Comparison of ENCODE assay signal across 8 mouse cellular contexts in the genomic region with DNA sequence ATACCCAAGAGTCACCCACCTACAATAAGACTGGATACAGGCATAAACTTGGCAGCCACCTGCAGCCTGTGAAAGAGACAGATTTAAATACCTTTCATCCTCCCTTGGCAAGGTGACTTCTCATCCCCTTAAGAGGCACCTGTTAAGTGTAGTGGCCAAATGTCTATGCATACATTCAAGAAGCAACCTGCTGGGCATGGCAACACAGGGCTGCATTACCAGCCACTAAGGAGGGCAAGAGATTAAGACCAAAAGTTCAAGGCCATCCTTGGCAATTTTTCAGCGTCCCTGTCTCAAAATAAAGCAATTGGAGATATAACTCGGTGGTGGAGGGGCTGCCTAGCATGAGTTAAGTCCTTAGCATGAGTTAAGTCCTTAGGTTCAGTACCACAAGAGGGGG. TPM values are rescaled to one million over a fixed set of nuclear protein-coding genes. Genes with fewer than 3 reads are reported as not detected.
DNase-seq lines count a peak whose midpoint lies in the region; ATAC-seq and TF ChIP-seq lines count a peak whose summit lies in the region.

No protein-coding gene starts in this region.

- H3K79me2 ChIP-seq in myocyte (ENCODE audit: control insufficient read depth, insufficient read depth): peaks cover 55% of the 10 kb centered on the region

- ATAC-seq in kidney, embryonic 16.5 days (ENCODE audit: low FRiP score, low TSS enrichment): no peak
- no peak for ATAC-seq in embryonic facial prominence, embryonic 12.5 days (ENCODE audit: insufficient number of reproducible peaks, insufficient read depth, low FRiP score, low TSS enrichment)
- ATAC-seq in intestine, embryonic 14.5 days (replicated peaks; ENCODE audit: low FRiP score, low TSS enrichment, low read depth): no peak

- H3K4me2 ChIP-seq in kidney, embryonic 16.5 days (replicated peaks; ENCODE audit: low read depth, low read length): peak overlapping the region; percentile 90
- peak overlapping the region; percentile 96 for H3K4me2 ChIP-seq in embryonic facial prominence, embryonic 12.5 days (replicated peaks)
- H3K4me2 ChIP-seq in intestine, embryonic 14.5 days (ENCODE audit: low read length): peak overlapping the region; percentile 93
- peak overlapping the region; percentile 79 for H3K4me2 ChIP-seq in myocyte (ENCODE audit: low read depth)

- TF ChIP-seq CTCF in thymus, adult 2 months (IDR thresholded peaks at IDR 0.05; ENCODE audit: borderline replicate concordance, control insufficient read depth, extremely low read depth, insufficient read depth, low read length, poor library complexity): no peak

- peak overlapping the region; percentile 80 for H3K4me3 ChIP-seq in kidney, embryonic 16.5 days (ENCODE audit: low read length)
- H3K4me3 ChIP-seq in embryonic facial prominence, embryonic 12.5 days: peak overlapping the region; percentile 80
- H3K4me3 ChIP-seq in intestine, embryonic 14.5 days (ENCODE audit: low read depth, low read length): peak overlapping the region; percentile 81
- peak overlapping the region; percentile 87 for H3K4me3 ChIP-seq in myocyte
- H3K4me3 ChIP-seq in thymus, adult 2 months (ENCODE audit: control insufficient read depth, insufficient read depth, low read length): no peak overlapping the region

- 13% methylated on average over 2 of the region's 2 CpGs for WGBS in kidney, embryonic 16.5 days
- WGBS in embryonic facial prominence, embryonic 12.5 days: 21% methylated on average over 2 of the region's 2 CpGs
- 21% methylated on average over 2 of the region's 2 CpGs for WGBS in intestine, embryonic 14.5 days
- WGBS in thymus, adult 2 months: 18% methylated on average over 2 of the region's 2 CpGs

- H3K4me1 ChIP-seq in kidney, embryonic 16.5 days (ENCODE audit: insufficient read depth, low read length): peaks cover 21% of the 10 kb centered on the region
- H3K4me1 ChIP-seq in embryonic facial prominence, embryonic 12.5 days: peaks cover 17% of the 10 kb centered on the region
- H3K4me1 ChIP-seq in intestine, embryonic 14.5 days (replicated peaks; ENCODE audit: control insufficient read depth, insufficient read depth, low read length): peaks cover 18% of the 10 kb centered on the region
- H3K4me1 ChIP-seq in thymus, adult 2 months (replicated peaks; ENCODE audit: control insufficient read depth, insufficient read depth, low read length): peaks cover 9% of the 10 kb centered on the region

- TF ChIP-seq POLR2A in myocyte (IDR thresholded peaks at IDR 0.05; ENCODE audit: insufficient read length, low read depth): no peak
- TF ChIP-seq POLR2A in thymus, adult 2 months (IDR thresholded peaks at IDR 0.05; ENCODE audit: control insufficient read depth, extremely low read depth, insufficient read depth, low read length, poor library complexity): no peak

- peaks cover 58% of the 10 kb centered on the region for H3K36me3 ChIP-seq in kidney, embryonic 16.5 days (ENCODE audit: insufficient read depth, low read length)
- peaks cover 68% of the 10 kb centered on the region for H3K36me3 ChIP-seq in embryonic facial prominence, embryonic 12.5 days
- peaks cover 57% of the 10 kb centered on the region for H3K36me3 ChIP-seq in intestine, embryonic 14.5 days (ENCODE audit: control insufficient read depth, insufficient read depth, low read length)
- H3K36me3 ChIP-seq in myocyte (ENCODE audit: control insufficient read depth, insufficient read depth): peaks cover 34% of the 10 kb centered on the region
- H3K36me3 ChIP-seq in thymus, adult 2 months (ENCODE audit: control insufficient read depth, insufficient read depth, low read length): peaks cover 30% of the 10 kb centered on the region

- no peaks in the 10 kb centered on the region for H3K27me3 ChIP-seq in kidney, embryonic 16.5 days (ENCODE audit: insufficient read depth, low read length)
- H3K27me3 ChIP-seq in embryonic facial prominence, embryonic 12.5 days: no peaks in the 10 kb centered on the region
- no peaks in the 10 kb centered on the region for H3K27me3 ChIP-seq in intestine, embryonic 14.5 days (replicated peaks; ENCODE audit: control insufficient read depth, insufficient read depth, low read length)
- no peaks in the 10 kb centered on the region for H3K27me3 ChIP-seq in myocyte (ENCODE audit: control insufficient read depth, insufficient read depth, insufficient read length)
- H3K27me3 ChIP-seq in thymus, adult 2 months (ENCODE audit: control insufficient read depth, insufficient read depth, low read length): no peaks in the 10 kb centered on the region

- H3K27ac ChIP-seq in kidney, embryonic 16.5 days (ENCODE audit: low read length): peak overlapping the region; percentile 83; the same call in 1 of the 2 replicates
- H3K27ac ChIP-seq in embryonic facial prominence, embryonic 12.5 days: no peak overlapping the region
- H3K27ac ChIP-seq in intestine, embryonic 14.5 days (ENCODE audit: low read depth): peak overlapping the region; percentile 73; the same call in 1 of the 2 replicates
- no peak overlapping the region for H3K27ac ChIP-seq in thymus, adult 2 months (ENCODE audit: control insufficient read depth, insufficient read depth, low read length)

- H3ac ChIP-seq in myocyte (ENCODE audit: control insufficient read depth, insufficient read length): peak overlapping the region; percentile 49

- H3K9me3 ChIP-seq in kidney, embryonic 16.5 days (ENCODE audit: low read length): no peaks in the 10 kb centered on the region
- H3K9me3 ChIP-seq in embryonic facial prominence, embryonic 12.5 days: no peaks in the 10 kb centered on the region
- no peaks in the 10 kb centered on the region for H3K9me3 ChIP-seq in intestine, embryonic 14.5 days (ENCODE audit: control insufficient read depth, low read length)

- peak overlapping the region; percentile 79 for H3K9ac ChIP-seq in kidney, embryonic 16.5 days (replicated peaks; ENCODE audit: low read length)
- peak overlapping the region; percentile 73 for H3K9ac ChIP-seq in embryonic facial prominence, embryonic 12.5 days
- H3K9ac ChIP-seq in intestine, embryonic 14.5 days (ENCODE audit: low read length): peak overlapping the region; percentile 82

- no peak for DNase-seq in kidney, adult 9 months
- DNase-seq in intestine, embryonic 14.5 days (ENCODE audit: low spot score): no peak
- no peak for DNase-seq in ovary, adult 18-20 months (ENCODE audit: low spot score)
- DNase-seq in thymus, adult 2 months: no peak
- DNase-seq in adrenal gland, adult 8-10 months: no peak

TF ChIP-seq in myocyte, 11 proteins besides CTCF, POLR2A, EP300 and RAD21 (continues in another document):
- TF ChIP-seq MAX (IDR thresholded peaks at IDR 0.05; ENCODE audit: low read depth): no peak
- TF ChIP-seq POLR2AphosphoS2 (IDR thresholded peaks at IDR 0.05; ENCODE audit: insufficient read length, low read depth): no peak
- TF ChIP-seq E2F4 (IDR thresholded peaks at IDR 0.05; ENCODE audit: insufficient read depth): no peak
- no peak for TF ChIP-seq CEBPB (IDR thresholded peaks at IDR 0.05; ENCODE audit: insufficient read depth, poor library complexity, severe bottlenecking)
- TF ChIP-seq MYOD1 (IDR thresholded peaks at IDR 0.05; ENCODE audit: control insufficient read depth in 1 of 3, insufficient read length in 2 of 3, low read depth in 2 of 3): no peak
- no peak for TF ChIP-seq TCF12 (IDR thresholded peaks at IDR 0.05; ENCODE audit: insufficient read depth, poor library complexity, severe bottlenecking)
- no peak for TF ChIP-seq MYOG (IDR thresholded peaks at IDR 0.05; ENCODE audit: control insufficient read depth in 1 of 3, insufficient read depth in 1 of 3, insufficient read length in 2 of 3, low read depth in 2 of 3)

RNA-seq across cellular contexts. Expression of a gene that starts 1.1 kb away (rescaled TPM):
- 60.5 and 60.7 TPM in 2 replicates for polyA plus RNA-seq in kidney, embryonic 16.5 days (2015; fragmentation: Nextera tagmentation; extraction: Ambion mirVana)
- polyA plus RNA-seq in embryonic facial prominence, embryonic 12.5 days (2016; fragmentation: Nextera tagmentation; extraction: Ambion mirVana): 63.3 and 67.0 TPM in 2 replicates
- polyA plus RNA-seq in intestine, embryonic 14.5 days (2014; fragmentation: Nextera tagmentation; extraction: Ambion mirVana): 65.1 and 69.9 TPM in 2 replicates
- 36.1 TPM for polyA plus RNA-seq in myocyte (2012; fragmentation: generic; extraction: Trizol)
- 23.7 and 25.3 TPM in 2 replicates for polyA plus RNA-seq in thymus, adult 2 months (2012; rRNA removed)
- total RNA-seq in adrenal gland, adult 8-10 months (2022): 10 to 100 TPM; 42.3 to 82.3 (median 59.1) TPM

RNA-seq across cellular contexts. Expression of a gene that starts 1.2 kb away (rescaled TPM):
- polyA plus RNA-seq in kidney, embryonic 16.5 days (2015; fragmentation: Nextera tagmentation; extraction: Ambion mirVana): 312 and 314 TPM in 2 replicates
- polyA plus RNA-seq in embryonic facial prominence, embryonic 12.5 days (2016; fragmentation: Nextera tagmentation; extraction: Ambion mirVana): 315 and 316 TPM in 2 replicates
- polyA plus RNA-seq in intestine, embryonic 14.5 days (2014; fragmentation: Nextera tagmentation; extraction: Ambion mirVana): 248 and 256 TPM in 2 replicates
- 305 TPM for polyA plus RNA-seq in myocyte (2012; fragmentation: generic; extraction: Trizol)
- polyA plus RNA-seq in thymus, adult 2 months (2012; rRNA removed): 53.9 and 56.1 TPM in 2 replicates
- total RNA-seq in adrenal gland, adult 8-10 months (2022): 100 to 1,000 TPM; 151 to 166 (median 154) TPM

RNA-seq across cellular contexts. Expression of a gene that starts 18.0 kb away (rescaled TPM):
- 55.0 and 59.0 TPM in 2 replicates for polyA plus RNA-seq in kidney, embryonic 16.5 days (2015; fragmentation: Nextera tagmentation; extraction: Ambion mirVana)
- 71.5 and 75.1 TPM in 2 replicates for polyA plus RNA-seq in embryonic facial prominence, embryonic 12.5 days (2016; fragmentation: Nextera tagmentation; extraction: Ambion mirVana)
- 64.4 and 72.4 TPM in 2 replicates for polyA plus RNA-seq in intestine, embryonic 14.5 days (2014; fragmentation: Nextera tagmentation; extraction: Ambion mirVana)
- 42.9 TPM for polyA plus RNA-seq in myocyte (2012; fragmentation: generic; extraction: Trizol)
- polyA plus RNA-seq in thymus, adult 2 months (2012; rRNA removed): 552 and 570 TPM in 2 replicates
- total RNA-seq in adrenal gland, adult 8-10 months (2022): 10 to 100 TPM; 74.0 to 91.9 (median 85.8) TPM

RNA-seq across cellular contexts. Expression of a gene that starts 21.7 kb away (rescaled TPM):
- polyA plus RNA-seq in kidney, embryonic 16.5 days (2015; fragmentation: Nextera tagmentation; extraction: Ambion mirVana): 0.81 and 1.0 TPM in 2 replicates
- polyA plus RNA-seq in embryonic facial prominence, embryonic 12.5 days (2016; fragmentation: Nextera tagmentation; extraction: Ambion mirVana): 0.24 and 0.47 TPM in 2 replicates
- 0.16 and 0.26 TPM in 2 replicates for polyA plus RNA-seq in intestine, embryonic 14.5 days (2014; fragmentation: Nextera tagmentation; extraction: Ambion mirVana)
- 0.11 TPM for polyA plus RNA-seq in myocyte (2012; fragmentation: generic; extraction: Trizol)
- polyA plus RNA-seq in thymus, adult 2 months (2012; rRNA removed): 0.42 and 0.47 TPM in 2 replicates
- total RNA-seq in adrenal gland, adult 8-10 months (2022): under 1 TPM in 3 of 4 experiments, not detected in 1; 0.15 to 0.19 (median 0.17) TPM

RNA-seq across cellular contexts. Expression of a gene that starts 38.0 kb away (rescaled TPM):
- 81.5 and 88.1 TPM in 2 replicates for polyA plus RNA-seq in kidney, embryonic 16.5 days (2015; fragmentation: Nextera tagmentation; extraction: Ambion mirVana)
- polyA plus RNA-seq in embryonic facial prominence, embryonic 12.5 days (2016; fragmentation: Nextera tagmentation; extraction: Ambion mirVana): 103 and 104 TPM in 2 replicates
- 66.5 and 80.8 TPM in 2 replicates for polyA plus RNA-seq in intestine, embryonic 14.5 days (2014; fragmentation: Nextera tagmentation; extraction: Ambion mirVana)
- polyA plus RNA-seq in myocyte (2012; fragmentation: generic; extraction: Trizol): 22.0 TPM
- polyA plus RNA-seq in thymus, adult 2 months (2012; rRNA removed): 16.7 and 19.9 TPM in 2 replicates
- total RNA-seq in adrenal gland, adult 8-10 months (2022): 10 to 100 TPM; 53.4 to 71.6 (median 64.1) TPM

Comparison
In these comparisons a context has a peak if more than half of its experiments do, and no peak if none do; other contexts are left out.
1. H3K27ac ChIP-seq: peak in kidney, embryonic 16.5 days (single experiment) and intestine, embryonic 14.5 days (single experiment); none in embryonic facial prominence, embryonic 12.5 days (single experiment) and thymus, adult 2 months (single experiment).
2. Peak in every context shown above with its lines, with median percentiles within 50 percentile points of each other: H3K4me2 ChIP-seq and H3K9ac ChIP-seq.